In genomic region chr9:45499267-45499666, GRCm38 (mm10) we compare ENCODE assay signal across 10 mouse cellular contexts.
DNase-seq lines count a peak whose midpoint lies in the region; ATAC-seq and TF ChIP-seq lines count a peak whose summit lies in the region.
"Had no signal": no experiment of that assay in that cellular context is flagged by ENCODE, and none has a peak within 500 bp of the region (broad histone marks: within the 10 kb centered on the region; RNA-seq: fewer than 3 reads in every experiment).

No protein-coding gene starts in this region.

- intact Hi-C loops in left cerebral cortex, adult 2 months (cut with DNase I) = no loop called here
- intact Hi-C loops in left cerebral cortex, postnatal 4 days (cut with DNase I) = no loop called here
- intact Hi-C loops in gastrocnemius, postnatal 36 days (cut with DNase I) = no loop called here

- ATAC-seq in forebrain, embryonic 11.5 days (replicated peaks; ENCODE audit: low FRiP score) = no peak
- no peak for ATAC-seq in embryonic facial prominence, embryonic 12.5 days (ENCODE audit: insufficient number of reproducible peaks, insufficient read depth, low FRiP score, low TSS enrichment)

- no peak overlapping the region for H3K4me2 ChIP-seq in forebrain, embryonic 11.5 days (ENCODE audit: low read depth, low read length, severe bottlenecking)
- no peak overlapping the region for H3K4me2 ChIP-seq in embryonic facial prominence, embryonic 12.5 days (replicated peaks)
- H3K4me2 ChIP-seq: lung, embryonic 14.5 days had no signal

- no peak for TF ChIP-seq CTCF in left cerebral cortex, adult 2 months (IDR thresholded peaks at IDR 0.05)

- H3K36me3 ChIP-seq in forebrain, embryonic 10.5 days (replicated peaks) = no peaks in the 10 kb centered on the region
- no peaks in the 10 kb centered on the region for H3K36me3 ChIP-seq in forebrain, embryonic 11.5 days (ENCODE audit: control insufficient read depth, insufficient read depth, low read length)
- H3K36me3 ChIP-seq in embryonic facial prominence, embryonic 12.5 days = no peaks in the 10 kb centered on the region

- H3K27ac ChIP-seq in forebrain, embryonic 10.5 days = peak overlapping the region; percentile 36; the same call in 1 of the 2 replicates
- no peak overlapping the region for H3K27ac ChIP-seq in forebrain, embryonic 11.5 days (ENCODE audit: low read depth, low read length)
- H3K27ac ChIP-seq in left cerebral cortex, adult 2 months = peak overlapping the region; percentile 29
- 0 out of 2 replicates have a peak overlapping the region, but pooled peaks have one; percentile 23 for H3K27ac ChIP-seq in embryonic facial prominence, embryonic 12.5 days

- no peak overlapping the region for H3K4me3 ChIP-seq in forebrain, embryonic 10.5 days
- no peak overlapping the region for H3K4me3 ChIP-seq in forebrain, embryonic 11.5 days (ENCODE audit: low read depth, low read length)
- H3K4me3 ChIP-seq in left cerebral cortex, adult 2 months = no peak overlapping the region
- no peak overlapping the region for H3K4me3 ChIP-seq in embryonic facial prominence, embryonic 12.5 days

- no peak for DNase-seq in forebrain, embryonic 10.5 days (ENCODE audit: extremely low spot score, low spot score)
- DNase-seq in forebrain, embryonic 11.5 days (ENCODE audit: low spot score) = no peak
- DNase-seq in left cerebral cortex, adult 2 months (ENCODE audit: extremely low spot score in 1 of 2, low spot score in 2 of 2) = no peak
- DNase-seq in left cerebral cortex, postnatal 4 days = no peak
- peak; percentile 10 for DNase-seq in mesoderm, embryonic 11.5 days (ENCODE audit: low read depth, low spot score)
- no peak for DNase-seq in gastrocnemius, postnatal 36 days
- no peak for DNase-seq in layer of hippocampus, adult 11-12 months (ENCODE audit: low spot score)
- DNase-seq: kidney, postnatal 14 days; lung, embryonic 14.5 days had no signal

- H3K9me3 ChIP-seq in forebrain, embryonic 10.5 days = no peaks in the 10 kb centered on the region
- no peaks in the 10 kb centered on the region for H3K9me3 ChIP-seq in forebrain, embryonic 11.5 days (ENCODE audit: control insufficient read depth, low read length)
- H3K9me3 ChIP-seq in embryonic facial prominence, embryonic 12.5 days = no peaks in the 10 kb centered on the region

- no peak overlapping the region for H3K9ac ChIP-seq in forebrain, embryonic 11.5 days (ENCODE audit: low read length)
- H3K9ac ChIP-seq in embryonic facial prominence, embryonic 12.5 days = no peak overlapping the region
- H3K9ac ChIP-seq: lung, embryonic 14.5 days had no signal

- peaks cover 29% of the 10 kb centered on the region for H3K4me1 ChIP-seq in forebrain, embryonic 10.5 days
- peaks cover 14% of the 10 kb centered on the region for H3K4me1 ChIP-seq in forebrain, embryonic 11.5 days (replicated peaks; ENCODE audit: control insufficient read depth, insufficient read depth, low read length)
- peaks cover 11% of the 10 kb centered on the region for H3K4me1 ChIP-seq in embryonic facial prominence, embryonic 12.5 days

- H3K27me3 ChIP-seq in forebrain, embryonic 10.5 days (ENCODE audit: poor library complexity, severe bottlenecking) = peaks cover 45% of the 10 kb centered on the region
- no peaks in the 10 kb centered on the region for H3K27me3 ChIP-seq in forebrain, embryonic 11.5 days (ENCODE audit: control insufficient read depth, insufficient read depth, low read length)
- H3K27me3 ChIP-seq in embryonic facial prominence, embryonic 12.5 days = no peaks in the 10 kb centered on the region

- 70% methylated on average over 10 of the region's 10 CpGs for WGBS in forebrain, embryonic 10.5 days
- WGBS in forebrain, embryonic 11.5 days = 59% methylated on average over 10 of the region's 10 CpGs
- 47% methylated on average over 10 of the region's 10 CpGs for WGBS in embryonic facial prominence, embryonic 12.5 days
